Mouse (Mus musculus): ENCODE measurements at regions not wholly inside any gene's neighbourhood (a gene's known extent, or its start where the extent isn't known, plus 50 kb on each side); places are given as distances from the start of the nearest gene placed in this dataset.

DNA sequence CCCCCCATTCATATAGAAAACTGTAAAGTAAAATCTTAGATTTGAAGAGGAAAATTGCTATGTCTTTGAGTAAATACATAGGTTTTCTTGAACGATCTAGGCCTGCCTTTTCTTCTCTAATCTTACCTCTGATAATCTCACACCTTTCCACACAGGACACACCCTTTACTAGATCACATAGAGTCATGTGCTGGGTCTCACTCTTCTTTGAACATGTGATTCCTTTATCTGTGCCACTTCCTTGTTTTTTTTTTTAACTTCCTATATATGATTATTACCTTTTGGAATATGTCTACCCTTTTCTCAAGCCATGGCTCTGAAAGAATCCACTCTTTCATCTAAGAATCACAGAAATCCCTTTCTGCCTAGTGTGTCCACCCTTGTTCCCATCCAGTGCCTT is 136.2 kb downstream of the Klf5 start:
- DNase-seq: no peak

DNA sequence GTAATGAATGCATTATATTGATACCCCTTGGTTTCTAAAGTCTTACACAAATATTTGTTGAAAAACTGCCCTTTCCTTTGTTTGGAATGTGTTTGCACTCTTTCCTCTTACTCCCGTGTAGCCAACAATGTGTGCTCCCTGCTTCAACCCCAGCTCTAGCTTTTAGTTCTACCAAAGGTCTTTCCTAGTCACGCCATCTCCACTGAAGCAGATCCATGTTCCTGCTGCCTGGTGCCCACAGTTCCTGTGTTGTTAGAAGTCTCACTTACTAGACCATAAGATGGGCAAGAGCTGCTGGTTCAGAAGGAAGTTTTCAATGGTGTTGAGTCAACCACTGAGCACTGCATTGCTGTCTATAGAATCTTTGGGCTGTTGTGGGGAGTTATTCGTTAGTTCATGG is 137.0 kb downstream of the Klf5 start:
- DNase-seq: no peak

DNA sequence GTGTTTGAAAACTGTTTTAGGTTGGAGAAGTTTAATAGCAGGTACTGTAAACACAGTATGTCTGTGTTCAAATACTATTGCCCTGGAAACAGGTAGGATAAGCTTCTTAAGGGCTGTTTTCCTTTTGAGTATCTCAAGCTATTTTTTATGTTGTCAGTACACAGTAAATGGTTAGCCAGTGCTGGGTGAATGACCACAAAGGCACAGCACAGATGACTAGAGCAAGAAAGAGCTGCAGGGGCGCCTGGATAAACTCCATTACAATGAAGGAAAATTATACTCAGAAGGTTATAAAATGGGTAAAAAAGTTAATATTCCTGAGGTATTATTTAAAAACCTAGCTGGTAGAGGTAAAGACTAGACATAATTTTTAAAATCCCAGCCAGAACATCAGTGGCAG is 137.6 kb downstream of the Klf5 start:
- no peak for DNase-seq

DNA sequence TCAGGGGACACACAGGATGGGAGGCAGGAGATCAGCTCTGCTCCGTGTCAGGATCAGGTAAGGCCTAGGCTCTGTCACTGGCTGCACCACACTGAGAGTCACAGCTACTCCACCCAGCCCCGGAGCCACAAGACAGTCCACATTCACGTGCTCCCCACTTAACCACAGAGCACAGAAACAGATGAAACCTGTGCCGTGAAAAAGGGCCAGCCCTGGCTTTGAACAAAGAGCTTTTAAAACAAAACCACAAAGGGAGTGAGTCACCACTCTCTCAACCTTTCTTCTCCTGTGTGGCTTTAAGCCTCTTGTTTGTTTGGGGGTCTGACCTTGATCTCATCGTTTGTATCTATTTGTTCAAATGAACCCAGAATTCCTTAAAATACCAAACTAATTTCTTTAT is 150.6 kb downstream of the Klf5 start:
- no peak for DNase-seq

DNA sequence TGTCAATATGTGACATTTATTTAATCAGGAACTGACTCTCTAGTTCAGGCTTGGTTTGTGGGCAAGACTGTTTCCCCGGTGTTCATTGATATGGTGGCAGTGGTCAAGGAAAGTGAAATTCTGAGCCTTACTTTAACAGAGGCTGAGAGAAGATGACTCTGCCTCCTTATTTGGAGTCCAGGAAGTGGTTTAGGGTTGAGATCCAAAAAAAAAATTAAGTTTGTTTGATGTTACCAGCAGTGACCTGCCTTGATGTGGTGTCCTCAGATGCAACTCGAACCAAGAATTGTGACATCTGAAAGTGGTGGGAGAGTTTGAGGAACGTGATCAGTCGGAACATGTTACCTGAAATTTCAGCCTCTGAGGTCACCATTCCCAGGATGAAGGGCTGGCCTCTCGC is 151.4 kb downstream of the Klf5 start:
- DNase-seq: no peak

DNA sequence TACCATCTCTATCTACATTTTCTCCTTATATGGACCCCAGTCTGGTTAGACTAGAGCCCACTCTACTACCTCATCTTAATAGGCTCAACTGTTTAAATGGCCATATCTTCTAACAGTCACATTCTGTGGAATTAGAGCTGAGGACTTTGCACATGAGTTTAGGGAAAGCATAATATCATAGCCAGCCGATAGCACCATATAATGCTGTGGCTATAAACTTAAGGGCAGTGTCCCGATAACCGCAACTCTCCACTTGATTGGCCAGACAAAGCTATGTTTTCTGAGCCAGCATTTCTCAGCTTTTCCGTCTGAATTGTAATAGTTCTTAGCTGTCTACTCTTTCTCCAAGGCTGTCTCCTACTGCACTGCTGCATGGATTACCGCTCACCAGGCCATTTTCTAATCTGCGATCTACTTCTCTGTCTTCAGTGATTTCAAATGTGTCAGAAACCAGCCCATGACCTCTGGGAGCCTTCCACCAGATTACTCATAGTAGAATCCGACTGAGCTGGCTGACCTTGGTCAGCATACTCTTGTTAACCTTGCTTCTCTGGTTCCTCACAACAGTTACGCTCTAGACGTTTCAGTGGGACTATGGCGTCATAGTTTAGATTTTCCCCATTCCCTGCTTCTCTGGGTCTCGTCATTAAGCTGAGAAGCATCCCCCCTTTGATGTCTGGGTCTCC is 152.8 kb downstream of the Klf5 start:
- no peak for DNase-seq

DNA sequence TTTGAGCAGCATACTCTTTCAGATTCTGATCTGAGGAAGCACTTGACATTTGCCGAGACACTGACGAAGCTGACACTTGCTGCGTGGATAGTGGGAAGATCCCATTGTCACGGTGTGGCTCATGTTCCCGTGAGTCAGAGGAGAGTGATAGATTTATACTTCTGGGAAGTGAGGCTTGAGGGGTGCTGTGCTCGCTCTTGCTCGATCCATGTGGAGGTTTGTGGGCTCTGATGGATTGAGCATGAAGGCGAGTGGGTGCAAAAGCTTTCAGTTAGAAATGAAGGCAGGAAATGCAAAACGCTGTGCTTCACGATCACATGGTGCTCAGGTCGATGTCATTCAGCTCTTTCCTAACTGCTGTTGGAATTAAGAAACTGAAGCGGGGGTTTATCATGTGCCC is 155.4 kb downstream of the Klf5 start:
- DNase-seq: no peak

DNA sequence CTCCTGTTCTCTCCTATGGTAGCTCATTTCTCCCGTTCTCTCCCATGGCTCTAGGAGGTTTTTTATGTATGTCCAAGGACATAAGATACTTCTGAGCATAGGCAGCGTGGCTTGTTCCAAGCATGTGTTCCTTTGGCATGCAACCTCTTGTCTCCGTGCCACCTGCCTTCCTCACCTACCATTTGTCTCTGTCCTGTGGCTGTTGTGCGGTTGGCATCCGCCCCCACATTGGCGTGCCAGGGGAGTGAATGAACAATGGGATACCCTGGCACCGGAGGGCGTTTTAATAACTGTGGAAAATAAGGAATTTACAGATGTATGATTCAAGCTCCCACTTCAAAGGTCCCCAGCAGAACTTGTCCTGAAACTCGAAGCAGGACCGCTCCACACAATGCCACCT is 158.1 kb downstream of the Klf5 start:
- no peak for DNase-seq

DNA sequence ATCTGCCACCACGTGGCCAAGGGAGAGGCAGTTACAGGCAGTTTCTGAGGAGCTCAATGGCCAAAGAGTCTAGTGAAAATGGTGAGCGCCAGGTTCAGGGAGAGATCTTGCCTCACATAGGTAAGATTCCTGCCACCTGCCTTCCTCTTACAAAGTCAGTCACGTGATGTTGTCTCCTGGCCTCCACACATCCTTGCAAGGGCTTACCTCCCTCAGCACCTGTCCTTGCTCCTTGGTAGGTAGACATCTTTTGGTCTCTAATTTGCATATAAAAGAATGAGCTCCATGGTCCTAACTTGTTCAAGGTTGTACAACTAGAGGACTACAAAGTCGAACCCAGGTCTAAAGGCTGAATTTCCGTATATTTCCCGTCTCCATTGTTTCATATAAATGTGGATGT is 159.1 kb downstream of the Klf5 start:
- no peak for DNase-seq

DNA sequence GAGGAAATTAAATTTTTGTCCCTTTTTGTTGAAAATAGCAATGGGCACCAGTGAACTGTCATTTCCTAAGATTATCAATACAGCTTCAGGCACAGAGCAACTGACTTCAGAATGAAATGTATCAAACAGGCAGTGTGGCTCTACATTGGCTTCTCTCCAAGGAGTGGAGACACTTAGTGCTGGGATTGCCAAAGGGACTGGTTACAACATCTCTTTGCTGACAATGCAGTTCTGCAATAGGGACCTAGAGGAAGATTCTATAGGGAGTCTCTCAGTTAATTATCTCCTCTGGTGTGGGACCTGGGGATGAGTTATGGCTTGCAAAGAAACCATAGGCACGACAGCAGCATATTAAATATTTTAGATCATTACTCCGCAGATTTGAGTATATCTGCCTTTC is 173.6 kb downstream of the Klf5 start:
- DNase-seq: no peak

DNA sequence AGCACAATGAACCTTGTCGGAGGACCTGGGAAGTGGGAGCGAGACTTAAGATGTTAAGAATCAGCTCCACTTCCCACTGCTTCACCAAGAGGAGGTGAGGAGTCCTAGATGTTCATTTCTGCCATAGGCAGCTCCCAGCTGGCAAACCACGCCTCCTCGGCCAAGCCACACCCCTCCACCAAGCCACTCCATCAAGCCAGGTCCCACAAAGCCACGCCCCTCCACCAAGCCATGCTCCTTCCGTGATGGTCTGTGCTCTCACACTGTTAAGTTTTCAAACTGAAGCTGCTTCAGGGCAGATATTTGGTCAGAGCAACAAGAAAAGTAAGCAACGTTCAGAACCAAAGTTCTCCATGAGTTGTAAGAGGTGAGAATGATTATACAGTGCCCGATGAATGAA is 176.8 kb downstream of the Klf5 start:
- no peak for DNase-seq

DNA sequence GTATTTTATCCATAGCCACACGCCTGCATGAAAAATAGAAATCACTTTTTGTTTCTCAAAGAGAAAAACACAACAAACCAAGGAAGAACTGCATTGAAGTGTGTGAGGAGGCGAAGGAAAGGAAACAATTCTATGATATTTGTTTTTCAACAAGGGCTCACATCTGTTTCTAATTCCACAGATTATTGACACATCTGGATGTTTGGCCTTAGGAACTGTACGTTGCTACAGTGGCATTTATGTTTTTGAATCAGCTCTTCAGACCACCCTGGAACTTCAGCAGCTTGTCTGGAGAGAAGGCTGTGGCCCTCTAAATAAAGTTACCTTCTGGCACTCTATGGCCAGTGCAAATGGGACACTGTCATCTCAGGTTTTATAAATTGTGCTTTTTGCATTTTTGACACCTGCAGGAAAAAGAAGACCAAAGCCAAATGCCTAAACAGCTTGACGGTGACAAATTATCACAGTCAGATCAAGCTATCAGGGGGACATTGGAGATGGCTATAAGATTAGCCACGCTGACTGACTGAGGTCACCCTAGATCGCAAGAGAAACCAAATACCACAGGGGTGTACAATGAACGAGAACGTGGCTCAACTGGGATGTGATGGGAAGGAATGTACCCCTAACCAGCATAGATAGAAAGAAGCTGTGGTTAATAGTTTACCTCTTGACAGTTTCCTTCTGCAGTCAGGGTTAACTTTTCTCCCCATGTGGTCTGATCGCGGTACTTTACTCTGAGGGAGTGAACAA is 182.0 kb downstream of the Klf5 start:
- DNase-seq: no peak

DNA sequence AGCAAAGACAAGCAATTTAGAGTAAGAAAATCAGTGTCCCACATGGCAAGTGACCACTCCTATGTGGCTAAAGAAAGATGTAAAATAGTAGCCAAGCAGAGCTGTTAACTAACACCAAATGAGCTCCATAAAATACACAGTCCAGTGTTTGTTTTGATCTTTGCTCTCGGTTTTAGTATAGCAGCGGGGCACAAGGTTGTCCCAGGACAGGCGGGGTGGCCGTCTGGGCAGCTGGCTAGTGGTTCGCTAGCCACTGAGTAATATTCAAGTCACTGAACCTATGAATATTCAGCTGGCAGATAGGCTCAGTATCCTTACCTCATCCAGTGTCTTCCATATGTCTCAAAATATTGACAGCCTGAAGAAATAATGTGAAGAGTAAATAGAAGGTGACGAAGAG is 189.5 kb downstream of the Klf5 start:
- no peak for DNase-seq

DNA sequence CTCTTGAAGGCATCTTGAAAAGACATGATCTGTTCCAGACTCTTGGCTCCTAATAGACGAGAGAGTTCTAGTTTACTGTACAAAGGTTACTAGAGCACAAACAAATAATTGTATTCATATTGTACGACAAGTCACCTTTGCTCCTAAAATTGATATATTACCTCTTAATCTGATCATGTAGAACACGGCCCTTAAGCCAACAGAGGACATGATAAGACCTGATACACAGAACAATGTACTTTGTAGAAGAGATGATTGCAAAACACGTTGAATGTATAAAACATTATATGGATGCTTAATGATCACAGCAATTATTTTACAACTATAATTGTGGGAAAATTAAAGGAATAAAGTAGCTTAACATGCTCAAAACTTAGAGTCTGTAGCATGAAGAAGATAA is 194.7 kb downstream of the Klf5 start:
- no peak for DNase-seq

DNA sequence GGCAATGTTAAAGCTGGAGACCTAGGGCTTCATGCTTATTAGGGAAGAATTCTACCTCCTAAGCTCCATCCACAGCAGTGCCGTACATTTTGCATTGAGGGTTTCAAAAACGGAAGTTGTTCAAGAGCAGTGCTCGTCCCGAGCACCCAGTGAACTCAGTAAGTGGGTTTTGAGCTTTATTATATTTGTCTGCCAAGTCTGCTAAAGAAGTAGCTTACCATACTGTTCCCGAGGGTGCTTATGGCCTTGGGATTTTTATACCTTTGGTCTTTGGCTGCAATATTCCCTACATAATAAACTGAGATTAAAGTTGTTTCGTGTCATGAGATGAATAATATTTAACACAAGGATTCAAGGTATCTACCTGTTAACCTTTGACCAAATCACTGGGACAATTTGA is 195.2 kb downstream of the Klf5 start:
- DNase-seq: no peak

DNA sequence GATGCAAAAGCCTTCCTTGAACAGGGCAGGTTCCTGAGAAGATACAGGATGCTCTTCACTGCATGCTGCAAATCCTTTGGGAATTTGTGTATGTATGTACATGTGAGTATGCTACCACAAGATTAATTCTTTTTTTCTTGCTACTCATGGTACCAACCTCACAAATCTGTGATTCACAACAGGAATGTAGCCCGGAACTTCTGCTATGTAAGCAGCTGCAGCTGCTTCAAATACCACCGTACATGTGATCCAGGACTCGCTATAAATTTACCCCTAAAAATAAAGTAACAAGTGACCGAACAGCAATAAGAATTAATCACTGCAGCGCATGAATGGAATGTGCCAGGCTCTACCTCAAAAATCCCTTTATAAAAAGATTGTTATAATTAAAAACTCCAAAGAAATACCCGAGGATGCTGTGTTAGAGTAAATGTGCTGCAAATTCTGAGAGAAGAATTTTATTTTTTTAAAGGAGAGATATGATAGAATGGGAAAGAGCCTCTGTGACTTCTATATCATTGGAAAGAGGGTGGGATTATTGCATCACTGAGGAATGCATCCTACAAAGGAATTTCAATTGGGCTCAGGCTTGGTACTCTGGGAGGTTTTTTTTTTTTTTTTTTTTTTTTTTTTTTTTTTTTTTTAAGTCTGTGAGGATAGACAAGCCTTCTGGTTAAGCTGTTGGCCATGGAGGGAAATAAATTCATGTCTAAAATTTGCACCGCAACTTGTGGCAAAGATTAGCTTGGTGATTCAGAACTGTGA is 201.2 kb downstream of the Klf5 start:
- DNase-seq: no peak

DNA sequence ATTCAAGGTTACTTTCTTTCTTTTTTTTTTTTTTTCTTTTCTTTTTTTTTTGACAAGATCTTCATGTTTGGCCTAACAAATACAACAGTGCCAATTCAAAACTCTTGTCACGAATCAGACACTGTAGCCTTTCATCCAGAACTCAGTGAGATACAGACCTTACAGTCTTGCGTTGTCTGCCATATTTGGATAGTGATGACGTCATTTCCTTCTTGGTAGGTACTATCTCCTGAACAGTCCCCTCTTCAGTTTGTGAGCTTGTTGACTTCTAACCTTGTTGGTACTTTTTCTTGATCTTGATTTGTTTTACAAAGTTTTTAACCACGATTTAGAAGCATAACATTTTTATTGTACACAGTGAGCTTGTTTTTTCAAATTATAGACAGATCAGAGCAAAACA is 206.4 kb downstream of the Klf5 start:
- no peak for DNase-seq

DNA sequence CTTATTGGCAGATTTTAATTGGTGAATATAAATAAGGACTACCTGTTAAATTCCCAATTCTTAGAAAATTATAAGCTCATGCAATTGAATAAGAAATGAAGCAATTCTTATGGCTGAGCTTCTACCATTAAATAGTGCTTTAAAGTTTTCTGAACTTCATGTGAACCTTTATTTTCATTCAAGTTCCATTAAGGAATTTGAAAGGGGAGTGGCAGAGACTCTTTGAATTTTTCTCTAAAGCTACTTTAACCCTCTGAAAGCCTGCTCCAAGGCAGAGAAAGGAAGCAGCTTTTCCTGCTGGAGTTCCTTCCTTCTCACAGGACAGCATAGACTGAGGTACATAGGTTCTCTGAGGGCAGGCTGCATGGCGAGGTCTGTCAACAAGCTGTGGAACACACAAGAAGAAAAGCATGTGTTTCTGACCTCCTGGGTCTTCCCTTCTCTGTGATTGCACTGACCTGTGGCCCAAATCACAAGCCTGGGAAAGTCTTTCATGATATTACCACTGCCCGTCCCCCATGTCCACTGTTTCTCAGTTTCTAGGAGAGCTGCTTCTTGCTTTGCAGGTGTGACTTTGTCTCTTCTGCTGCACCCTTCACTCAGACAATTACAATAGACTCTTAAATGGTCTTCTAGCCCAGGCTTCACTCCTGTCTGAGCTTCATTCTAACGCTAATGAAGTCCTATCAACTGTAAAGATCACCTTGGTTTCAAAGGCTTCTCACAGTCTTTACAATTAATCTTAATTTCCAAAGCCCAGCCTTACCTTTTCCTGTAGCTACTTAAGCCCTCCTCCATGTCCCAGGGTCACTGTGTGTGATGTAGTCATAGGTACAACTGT is 211.4 kb downstream of the Klf5 start:
- no peak for DNase-seq

DNA sequence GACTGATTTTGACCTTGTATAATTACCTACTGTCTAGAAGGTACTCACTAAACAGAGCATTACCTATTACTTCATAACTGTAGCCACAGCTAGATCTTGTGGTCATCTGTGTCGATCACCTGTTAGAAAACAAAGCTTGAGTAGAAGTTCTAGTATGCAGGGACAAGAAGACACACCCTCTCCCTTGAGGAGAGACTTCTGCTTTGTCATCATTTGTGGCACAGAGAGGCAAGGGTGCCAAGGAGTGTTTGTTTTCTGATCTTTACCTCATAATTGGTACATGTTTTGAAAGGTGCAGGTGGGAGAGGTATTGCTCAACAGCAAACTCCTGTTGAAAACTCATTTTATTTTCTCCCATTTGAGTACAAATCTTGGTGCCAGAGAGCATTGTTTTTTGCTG is 217.0 kb downstream of the Klf5 start:
- DNase-seq: no peak

DNA sequence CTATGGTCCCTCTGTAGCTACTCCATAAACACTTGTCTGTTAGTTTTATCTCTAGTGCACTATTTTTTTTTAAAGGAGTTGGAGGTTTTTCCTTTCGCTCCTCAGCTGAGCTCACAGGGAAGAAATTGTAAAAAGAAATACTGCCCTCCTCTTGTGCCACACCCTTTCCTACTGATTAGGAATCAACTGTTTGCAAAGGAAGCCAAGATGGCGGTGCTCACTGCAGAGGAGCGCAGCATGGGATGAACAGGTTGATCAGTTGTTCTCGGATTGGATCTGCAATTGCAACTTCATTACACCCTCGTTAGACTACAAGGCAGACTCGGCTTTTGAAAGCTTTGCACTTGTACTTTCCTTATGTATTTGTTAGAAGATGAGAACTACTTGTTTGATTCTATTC is 218.2 kb downstream of the Klf5 start:
- DNase-seq: no peak

DNA sequence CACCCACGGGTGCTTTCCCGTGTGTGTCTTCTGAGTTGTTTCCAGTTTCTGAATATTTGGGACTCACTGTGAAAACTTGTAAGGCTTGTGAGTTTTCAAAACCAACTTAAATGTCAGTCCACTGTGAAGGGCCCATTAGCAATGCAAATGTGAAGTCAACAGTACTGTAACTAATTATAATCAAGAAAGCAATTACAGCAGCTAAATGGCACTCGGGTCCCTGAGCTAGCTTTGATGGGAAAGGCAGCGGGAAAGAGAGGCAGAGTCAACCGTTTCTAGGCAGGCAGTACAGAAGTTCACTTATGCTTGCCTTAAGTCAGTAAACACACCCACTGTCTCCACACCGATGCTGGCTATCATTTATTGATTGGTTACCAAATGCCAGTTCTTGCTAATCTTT is 221.9 kb downstream of the Klf5 start:
- no peak for DNase-seq

DNA sequence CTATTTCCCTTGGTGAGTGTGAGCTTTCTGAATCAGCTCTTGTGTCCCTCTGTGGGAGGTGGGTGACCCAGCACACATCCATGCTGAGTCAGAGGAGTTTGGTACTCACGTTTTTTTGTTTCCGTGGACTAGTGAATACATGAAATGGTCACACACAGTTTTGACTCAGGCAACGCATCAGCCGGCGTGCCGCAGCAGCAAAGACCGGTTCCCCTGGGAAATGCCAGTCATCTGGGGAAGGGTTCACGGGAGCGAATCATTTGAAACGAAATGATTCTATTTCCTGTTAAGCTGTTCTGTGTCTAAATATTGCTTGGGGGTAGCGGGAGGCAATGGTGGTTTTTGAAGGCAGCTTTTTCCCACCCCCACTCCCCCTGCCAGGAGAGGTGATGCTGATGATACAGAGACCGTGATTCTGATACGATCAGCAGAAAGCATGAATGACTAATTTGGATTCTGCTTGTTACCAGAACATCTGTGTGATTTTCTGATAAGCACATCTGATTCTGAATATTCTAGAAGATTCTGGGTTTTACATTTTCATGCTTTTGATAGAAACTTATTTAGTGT is 223.5 kb downstream of the Klf5 start:
- DNase-seq: no peak

DNA sequence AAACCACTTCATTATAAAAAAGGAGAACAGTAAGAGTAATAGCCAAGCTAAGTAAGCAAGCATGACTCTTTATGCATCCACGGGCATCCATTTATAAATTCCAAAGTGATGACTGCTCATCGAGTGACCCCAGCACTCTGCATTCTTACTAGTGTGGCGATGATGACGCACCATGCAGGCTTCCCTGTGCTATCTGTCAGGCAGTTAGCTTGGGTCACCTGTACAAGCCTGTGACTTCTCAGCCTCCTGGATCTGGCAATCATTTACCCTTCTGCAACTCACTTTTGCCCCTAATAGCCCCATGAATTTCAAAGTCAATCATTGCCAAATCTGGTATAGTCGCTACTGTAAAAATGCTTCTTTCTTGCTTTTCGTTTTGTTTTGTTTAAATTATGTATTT is 237.3 kb downstream of the Klf5 start:
- no peak for DNase-seq

Data from right cerebral cortex, postnatal 14 days (tissue).